Mouse (Mus musculus) Patski (cell line): Measurements from ENCODE around the gene Nrxn1. TPM values are rescaled to one million over a fixed set of nuclear protein-coding genes. Genes with fewer than 3 reads are reported as not detected.

Experiments used
- ATAC-seq: fragments of 100-300 bp; one replicate; pipeline ENCODE4 v1.8.0; 2021
- CTCF ChIA-PET: fragments of 350-600 bp; sonication (Branson Sonifier 250); formaldehyde crosslinking; loops from one replicate; lab custom pipeline; 2022; ENCODE audit warnings: inconsistent platforms; lab: Charles Lee
- POLR2A ChIA-PET: fragments of 350-600 bp; sonication (Branson Sonifier 250); formaldehyde crosslinking; loops from one replicate; lab custom pipeline; 2022; ENCODE audit warnings: antibody characterized with exemption, inconsistent platforms; lab: Charles Lee
- DNase-seq: peaks from one replicate; pipeline ENCODE4 v3.0.0-alpha.2; 2011; ENCODE audit warnings: low read depth, low spot score
- H3K27me3 ChIP-seq: fragments of 371-371 bp; one replicate; pipeline ENCODE4 v1.5.1; 2021
- CTCF ChIP-seq: fragments of 100-300 bp; IDR thresholded peaks from one replicate; pipeline ENCODE4 v1.5.1; 2021
- in situ Hi-C: fragments of 300-500 bp; cut with MboI; formaldehyde crosslinking; loops from 3 replicates; pipeline ENCODE4 v1.11.1; 2018; ENCODE audit warnings: low pct_unique_long_range_greater_than_20kb, mixed read lengths
- polyA plus RNA-seq: library from polyadenylated mRNA; unstranded; gene quantifications from one replicate; pipeline ENCODE4 v1.2.3, GENCODE M21; 2021

Gene Nrxn1
- polyA plus RNA-seq, 1 experiment from 2014 or later = not detected

- in situ Hi-C loops = no loop called here
- DNase-seq (no peak), ATAC-seq (no peak)
- no peak for TF ChIP-seq CTCF
- POLR2A ChIA-PET = no interaction called here
- CTCF ChIA-PET = no interaction called here
- H3K27me3 ChIP-seq = peaks cover 7% of the 10 kb centered on the region
Observed at GRCm38 (mm10) chr17:90624591-90625266, 468.1 kb downstream of the Nrxn1 start.

DNA sequence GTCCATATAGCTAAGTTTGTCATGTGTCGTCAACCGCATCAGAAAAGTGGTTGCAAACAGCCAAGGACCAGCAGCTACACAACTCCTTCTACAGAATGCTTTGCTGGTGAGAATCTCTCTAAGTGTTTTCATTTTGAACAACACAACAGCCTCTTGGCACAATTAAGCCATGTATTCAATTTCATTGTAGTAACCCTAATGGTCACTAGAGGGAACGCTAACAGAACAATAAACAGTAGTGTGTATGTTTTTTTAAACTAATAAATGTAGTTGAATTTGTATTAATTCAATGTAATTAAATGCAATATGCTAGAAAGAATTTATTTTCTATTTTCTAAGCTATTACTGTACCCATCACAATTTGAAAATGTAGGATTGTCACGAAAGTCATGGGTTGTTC is 471.0 kb downstream of the Nrxn1 start:
- peaks cover 5% of the 10 kb centered on the region for H3K27me3 ChIP-seq
- POLR2A ChIA-PET = no interaction called here
- CTCF ChIA-PET = no interaction called here
- no peak for ATAC-seq
- no peak for DNase-seq
- no peak for TF ChIP-seq CTCF
- in situ Hi-C loops = no loop called here

GRCm38 (mm10) chr17:90615019-90615418 is 477.9 kb downstream of the Nrxn1 start:
- in situ Hi-C loops = no loop called here
- no peaks in the 10 kb centered on the region for H3K27me3 ChIP-seq
- no peak for TF ChIP-seq CTCF
- ATAC-seq = no peak
- POLR2A ChIA-PET = no interaction called here
- CTCF ChIA-PET = no interaction called here
- no peak for DNase-seq

DNA sequence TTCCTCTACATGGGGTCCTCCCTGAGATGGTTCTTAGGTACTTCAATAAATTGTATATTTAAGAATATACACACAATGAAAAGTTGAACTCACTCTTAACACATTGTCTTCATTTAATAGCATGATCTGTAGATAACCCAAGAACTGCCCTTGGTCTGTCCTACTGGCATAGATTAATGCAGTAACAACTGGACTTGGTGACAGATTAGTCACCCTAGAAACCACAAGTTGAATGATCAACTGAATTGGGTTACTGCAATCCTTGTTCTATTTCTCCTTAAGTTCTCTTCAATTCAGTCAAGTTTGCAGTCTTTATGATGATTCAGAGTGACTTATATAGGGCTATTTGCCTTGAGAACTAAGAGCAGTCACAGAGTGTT is 485.5 kb downstream of the Nrxn1 start:
- ChIA-PET CTCF (no interaction called here), POLR2A (interaction anchor here (0.7 kb wide), 1 partner anchor 1049 kb away, joined by 3 read pairs; no protein-coding TSS in a partner anchor)
- no peak for ATAC-seq
- DNase-seq = no peak
- TF ChIP-seq CTCF = no peak
- no peaks in the 10 kb centered on the region for H3K27me3 ChIP-seq
- in situ Hi-C loops = no loop called here

GRCm38 (mm10) chr17:90606718-90607426 is 486.0 kb downstream of the Nrxn1 start:
- no peaks in the 10 kb centered on the region for H3K27me3 ChIP-seq
- POLR2A ChIA-PET = interaction anchor here (0.7 kb wide), 1 partner anchor 1049 kb away, joined by 3 read pairs; no protein-coding TSS in a partner anchor
- ATAC-seq = no peak
- no peak for DNase-seq
- CTCF ChIA-PET = no interaction called here
- in situ Hi-C loops = no loop called here
- no peak for TF ChIP-seq CTCF

DNA sequence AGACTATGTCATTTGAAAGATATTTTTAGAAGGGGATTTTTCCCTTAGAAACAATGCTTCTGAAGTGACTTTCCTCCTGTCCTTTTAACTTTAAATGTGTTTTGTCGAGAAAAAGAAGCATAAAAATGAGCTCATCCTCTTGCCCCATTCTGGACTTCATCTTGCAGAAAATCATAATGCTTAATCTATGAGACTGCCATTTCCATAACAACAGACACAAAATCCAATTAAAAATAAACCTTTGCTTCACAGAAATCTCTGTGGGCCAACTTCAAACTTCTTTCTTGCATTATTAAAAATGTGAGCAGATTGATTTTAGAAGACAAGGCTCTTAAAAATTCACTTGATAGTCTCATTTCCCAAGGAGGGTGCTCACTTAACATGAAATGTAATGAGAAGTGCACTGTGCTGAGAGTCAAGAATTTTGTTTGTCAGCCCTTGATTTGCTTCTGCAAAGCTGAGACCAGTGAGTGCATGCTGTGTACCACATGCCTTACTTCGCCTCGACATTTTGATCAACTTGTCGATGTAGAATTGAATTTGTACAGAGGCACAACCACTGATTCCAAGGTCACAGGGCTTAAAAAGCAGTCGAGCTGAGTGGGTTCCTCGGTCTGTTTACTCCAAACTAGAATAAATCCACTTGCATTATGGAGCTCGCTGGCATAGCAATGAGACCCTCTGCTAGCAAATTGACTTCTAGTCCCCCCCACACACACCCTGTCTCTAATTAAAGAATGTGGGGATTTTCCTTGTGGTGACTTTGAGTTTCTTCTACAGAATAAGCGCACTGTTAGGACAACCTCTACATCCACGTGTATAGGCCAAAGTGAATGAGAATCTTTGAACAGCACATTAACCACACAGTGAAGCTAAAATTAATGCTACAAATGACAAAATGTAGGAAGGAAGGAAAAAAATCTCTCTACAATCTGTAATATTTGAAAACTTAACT is 493.0 kb downstream of the Nrxn1 start:
- CTCF ChIA-PET = no interaction called here
- no peak for ATAC-seq
- in situ Hi-C loops = no loop called here
- peaks cover 6% of the 10 kb centered on the region for H3K27me3 ChIP-seq
- no peak for DNase-seq
- TF ChIP-seq CTCF = no peak
- POLR2A ChIA-PET = no interaction called here

DNA sequence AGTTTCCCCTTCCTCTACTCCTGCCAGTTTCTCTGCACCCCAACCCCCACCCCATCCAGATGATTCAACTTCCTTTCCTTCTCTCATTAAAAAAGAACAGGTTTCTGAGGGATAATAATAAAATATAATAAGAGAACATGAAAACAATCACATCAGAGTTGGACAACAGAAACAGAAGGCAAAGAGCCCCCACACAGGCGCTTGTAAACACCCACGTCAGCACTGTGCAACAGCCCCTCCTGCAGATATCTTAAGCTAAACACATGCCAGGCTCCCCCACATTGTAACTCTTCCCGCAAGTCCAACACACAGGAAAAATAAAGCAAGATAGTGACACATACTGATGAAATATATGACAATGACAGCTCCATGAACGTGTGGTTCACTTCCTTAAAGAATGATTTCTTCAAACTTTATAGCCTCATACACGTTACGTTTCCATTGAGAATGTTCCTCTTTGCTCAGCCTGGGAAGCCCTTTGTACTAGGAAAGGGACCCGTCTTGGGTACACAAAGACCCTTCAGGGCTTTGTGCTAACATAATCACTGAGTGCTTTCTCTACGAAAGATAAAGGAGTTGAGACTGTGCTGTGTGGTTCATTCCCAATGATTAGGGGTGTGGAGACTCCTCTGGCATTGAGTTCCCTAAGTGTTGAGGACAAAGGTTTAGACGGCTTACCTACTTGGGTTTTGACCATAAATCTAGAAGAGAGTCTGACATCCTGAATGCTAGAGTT is 497.9 kb downstream of the Nrxn1 start:
- ChIA-PET CTCF (no interaction called here), POLR2A (no interaction called here)
- TF ChIP-seq CTCF = no peak
- H3K27me3 ChIP-seq = peaks cover 6% of the 10 kb centered on the region
- no peak for ATAC-seq
- DNase-seq = no peak
- in situ Hi-C loops = no loop called here

GRCm38 (mm10) chr17:90586891-90587290 is 506.0 kb downstream of the Nrxn1 start:
- in situ Hi-C loops = loop anchor here (10.0 kb wide), 1 partner anchor 1632 kb away; no protein-coding TSS in a partner anchor
- POLR2A ChIA-PET = no interaction called here
- no peak for ATAC-seq

DNA sequence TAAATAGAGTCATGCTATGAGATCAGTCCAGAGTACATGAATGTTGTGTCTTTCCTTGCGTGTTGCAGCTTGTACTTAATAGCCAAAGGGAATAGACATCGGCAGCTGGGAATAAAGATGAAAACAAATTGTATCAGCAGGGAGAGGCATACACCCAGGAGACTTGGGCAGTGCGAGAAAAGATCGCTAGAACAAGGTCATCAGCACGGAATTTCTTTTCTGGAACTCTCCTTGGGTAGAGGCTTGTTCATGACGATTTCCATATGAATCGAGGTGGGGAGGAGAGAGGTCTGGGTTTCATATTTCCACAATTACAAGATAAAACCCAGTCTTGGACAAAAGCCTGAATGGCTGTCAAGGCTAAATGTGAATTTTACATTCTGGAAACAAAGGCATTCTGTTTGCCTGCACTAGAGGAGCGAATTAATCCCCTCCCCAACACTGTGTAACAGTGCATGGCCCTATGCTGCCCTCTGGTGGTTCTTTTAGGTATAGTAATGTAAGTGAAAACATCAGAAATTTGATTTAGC is 508.1 kb downstream of the Nrxn1 start:
- POLR2A ChIA-PET = no interaction called here

More at GRCm38 (mm10) chr17:90586891-90587290, 506.0 kb downstream of the Nrxn1 start:
- CTCF ChIA-PET = no interaction called here
- DNase-seq = no peak
- H3K27me3 ChIP-seq = peaks cover 7% of the 10 kb centered on the region
- no peak for TF ChIP-seq CTCF

More for the DNA sequence above, 508.1 kb downstream of the Nrxn1 start:
- TF ChIP-seq CTCF = peak; percentile 76
- DNase-seq = no peak
- CTCF ChIA-PET = interaction anchor here (1.0 kb wide), 1 partner anchor 150 kb away, joined by 3 read pairs; no protein-coding TSS in a partner anchor
- H3K27me3 ChIP-seq = peaks cover 1% of the 10 kb centered on the region
- ATAC-seq = peak; percentile 72
- in situ Hi-C loops = loop anchor here (10.0 kb wide), 1 partner anchor 1630 kb away; no protein-coding TSS in a partner anchor
